Mouse (Mus musculus) limb, embryonic 11.5 days (tissue): ENCODE data around the gene Prodh2. TPM values are rescaled to one million over a fixed set of nuclear protein-coding genes. Genes with fewer than 3 reads are reported as not detected.

Source experiments
- ATAC-seq: fragments of 200-750 bp; cut with Nextera tagmentation; 2 replicates; pipeline ENCODE4 v1.8.0; 2017; ENCODE audit warnings: low read depth; ENCODE audit not compliant: insufficient number of reproducible peaks, low FRiP score, low TSS enrichment
- DNase-seq: peaks from one replicate; pipeline ENCODE4 v3.0.0-alpha.2; 2015; ENCODE audit warnings: low spot score
- H3K27ac ChIP-seq: fragments of 300-500 bp; sonication (generic); replicated peaks from 2 replicates; pipeline ENCODE4 v1.5.1; 2014; ENCODE audit warnings: low read depth, mild to moderate bottlenecking, low read length
- H3K27me3 ChIP-seq: fragments of 300-500 bp; sonication (generic); 2 replicates; pipeline ENCODE4 v1.6.1; 2014; ENCODE audit warnings: mild to moderate bottlenecking, low read length, mixed read lengths; ENCODE audit not compliant: control insufficient read depth, insufficient read depth
- H3K36me3 ChIP-seq: fragments of 300-500 bp; sonication (generic); 2 replicates; pipeline ENCODE4 v1.6.1; 2014; ENCODE audit warnings: mild to moderate bottlenecking, low read length, moderate library complexity, mixed read lengths; ENCODE audit not compliant: control insufficient read depth, insufficient read depth
- H3K4me1 ChIP-seq: fragments of 300-500 bp; sonication (generic); 2 replicates; pipeline ENCODE4 v1.6.1; 2014; ENCODE audit warnings: low read length, mixed read lengths; ENCODE audit not compliant: control insufficient read depth, insufficient read depth
- H3K4me2 ChIP-seq: fragments of 300-500 bp; sonication (generic); 2 replicates; pipeline ENCODE4 v1.6.1; 2014; ENCODE audit warnings: low read depth, mild to moderate bottlenecking, moderate library complexity; ENCODE audit not compliant: severe bottlenecking
- H3K4me3 ChIP-seq: fragments of 300-500 bp; sonication (generic); 2 replicates; pipeline ENCODE4 v1.5.1; 2014; ENCODE audit warnings: low read depth, low read length
- H3K9ac ChIP-seq: fragments of 300-500 bp; sonication (generic); 2 replicates; pipeline ENCODE4 v1.6.1; 2014; ENCODE audit warnings: mild to moderate bottlenecking, low read length
- H3K9me3 ChIP-seq: fragments of 300-500 bp; sonication (generic); 2 replicates; pipeline ENCODE4 v1.6.1; 2016; ENCODE audit warnings: low read length; ENCODE audit not compliant: control insufficient read depth
- WGBS: fragments of 180-500 bp; shearing (Covaris S2); extraction: QIAGEN DNeasy Blood & Tissue Kit; methylation state at CpG from one replicate; pipeline ENCODE4 v1.1.7; 2014; 5-methylcytosine and 5-hydroxymethylcytosine counted together
- polyA plus RNA-seq: library from polyadenylated mRNA; unstranded; fragments of >200 nt; fragmentation: Nextera tagmentation; extraction: Ambion mirVana; gene quantifications from 2 replicates; pipeline ENCODE4 v1.2.1, GENCODE M21; 2014

The Prodh2 gene
- polyA plus RNA-seq, 1 experiment from 2014 or later, result not detected

GRCm38 (mm10) chr7:30456487-30456886, 36.9 kb upstream of the Prodh2 start:
- 2% methylated on average over 9 of the region's 9 CpGs for WGBS
- H3K4me3 ChIP-seq, result no peak overlapping the region

GRCm38 (mm10) chr7:30456911-30457628, 36.4 kb upstream of the Prodh2 start:
- H3K4me3 ChIP-seq, result no peak overlapping the region
- H3K27ac ChIP-seq, result no peak overlapping the region
- DNase-seq, result no peak
- H3K36me3 ChIP-seq, result no peaks in the 10 kb centered on the region
- H3K9ac ChIP-seq, result no peak overlapping the region
- ATAC-seq, result no peak
- peaks cover 93% of the 10 kb centered on the region for H3K27me3 ChIP-seq
- no peaks in the 10 kb centered on the region for H3K9me3 ChIP-seq
- 1% methylated on average over 31 of the region's 31 CpGs for WGBS
- 0 out of 2 replicates have a peak, but pooled peaks cover 3% of the 10 kb centered on the region for H3K4me1 ChIP-seq
- H3K4me2 ChIP-seq, result 0 out of 2 replicates have a peak overlapping the region, but pooled peaks have one; percentile 4

More at GRCm38 (mm10) chr7:30456487-30456886, 36.9 kb upstream of the Prodh2 start:
- ATAC-seq (no peak), DNase-seq (no peak)
- peaks cover 92% of the 10 kb centered on the region for H3K27me3 ChIP-seq
- no peak overlapping the region for H3K4me2 ChIP-seq
- H3K9me3 ChIP-seq, result no peaks in the 10 kb centered on the region
- 0 out of 2 replicates have a peak, but pooled peaks cover 3% of the 10 kb centered on the region for H3K4me1 ChIP-seq
- H3K9ac ChIP-seq, result no peak overlapping the region
- no peaks in the 10 kb centered on the region for H3K36me3 ChIP-seq
- no peak overlapping the region for H3K27ac ChIP-seq

- Histone ChIP-seq H3K9ac (no peak within 1 kb of the TSS), H3K36me3 (no peaks in the 10 kb centered on the region), H3K27ac (no peak within 1 kb of the TSS), H3K9me3 (no peaks in the 10 kb centered on the region), H3K4me1 (0 out of 2 replicates have a peak, but pooled peaks cover 3% of the 10 kb centered on the region), H3K27me3 (peaks cover 95% of the 10 kb centered on the region), H3K4me2 (0 out of 2 replicates have a peak within 1 kb of the TSS, but pooled peaks have one; percentile 4), H3K4me3 (no peak within 1 kb of the TSS)
- DNase-seq, result peak; percentile 33
- no peak for ATAC-seq
- 2% methylated on average over 16 of the region's 16 CpGs for WGBS
Measured at GRCm38 (mm10) chr7:30457629-30458330, 35.6 kb upstream of the Prodh2 start, which contains the start of the genes Kirrel2 and Nphs1. Gene Kirrel2, minus strand, starts transcription at chr7:30457690. Gene Nphs1, plus strand, starts transcription at chr7:30458315.

GRCm38 (mm10) chr7:30459484-30459883, 33.9 kb upstream of the Prodh2 start:
- DNase-seq, result no peak
- 45% methylated on average over 6 of the region's 6 CpGs for WGBS
- no peak overlapping the region for H3K9ac ChIP-seq
- H3K36me3 ChIP-seq, result no peaks in the 10 kb centered on the region
- no peak overlapping the region for H3K27ac ChIP-seq
- H3K4me2 ChIP-seq, result no peak overlapping the region
- no peak for ATAC-seq
- H3K27me3 ChIP-seq, result peaks cover 91% of the 10 kb centered on the region
- H3K9me3 ChIP-seq, result no peaks in the 10 kb centered on the region
- no peak overlapping the region for H3K4me3 ChIP-seq
- H3K4me1 ChIP-seq, result 0 out of 2 replicates have a peak, but pooled peaks cover 3% of the 10 kb centered on the region

- DNase-seq, result no peak
- Histone ChIP-seq H3K4me3 (no peak overlapping the region), H3K9me3 (no peaks in the 10 kb centered on the region), H3K9ac (no peak overlapping the region), H3K4me2 (no peak overlapping the region), H3K27ac (no peak overlapping the region), H3K27me3 (peaks cover 86% of the 10 kb centered on the region), H3K4me1 (peaks cover 3% of the 10 kb centered on the region; the same call in 1 of the 2 replicates), H3K36me3 (no peaks in the 10 kb centered on the region)
- ATAC-seq, result no peak; the same call in 1 of the 2 replicates
- whole genome bisulfite sequencing, result 39% methylated on average over 7 of the region's 7 CpGs
Measured at GRCm38 (mm10) chr7:30463568-30463967, 29.9 kb upstream of the Prodh2 start.

- Histone ChIP-seq H3K27me3 (peaks cover 82% of the 10 kb centered on the region), H3K36me3 (no peaks in the 10 kb centered on the region), H3K4me1 (peaks cover 3% of the 10 kb centered on the region; the same call in 1 of the 2 replicates), H3K9me3 (no peaks in the 10 kb centered on the region), H3K27ac (no peak overlapping the region), H3K4me3 (no peak overlapping the region), H3K9ac (no peak overlapping the region), H3K4me2 (no peak overlapping the region)
- ATAC-seq, result no peak
- DNase-seq, result no peak
- WGBS, result 25% methylated on average over 4 of the region's 4 CpGs
Measured at GRCm38 (mm10) chr7:30463996-30464395, 29.4 kb upstream of the Prodh2 start.

GRCm38 (mm10) chr7:30464816-30465300, 28.6 kb upstream of the Prodh2 start:
- Histone ChIP-seq H3K4me1 (peaks cover 3% of the 10 kb centered on the region; the same call in 1 of the 2 replicates), H3K9me3 (no peaks in the 10 kb centered on the region), H3K27me3 (peaks cover 75% of the 10 kb centered on the region), H3K4me2 (no peak overlapping the region), H3K36me3 (no peaks in the 10 kb centered on the region), H3K27ac (no peak overlapping the region), H3K9ac (no peak overlapping the region), H3K4me3 (no peak overlapping the region)
- DNase-seq, result no peak
- WGBS, result 14% methylated on average over 6 of the region's 6 CpGs
- no peak for ATAC-seq

GRCm38 (mm10) chr7:30472411-30472810, 21.0 kb upstream of the Prodh2 start:
- Histone ChIP-seq H3K4me3 (no peak overlapping the region), H3K27ac (no peak overlapping the region)
- peak; percentile 69 for DNase-seq

More at GRCm38 (mm10) chr7:30472411-30472810, 21.0 kb upstream of the Prodh2 start:
- no peak for ATAC-seq
- Histone ChIP-seq H3K9me3 (no peaks in the 10 kb centered on the region; the same call in 1 of the 2 replicates), H3K36me3 (no peaks in the 10 kb centered on the region), H3K4me1 (no peaks in the 10 kb centered on the region), H3K9ac (no peak overlapping the region), H3K27me3 (peaks cover 5% of the 10 kb centered on the region), H3K4me2 (no peak overlapping the region)
- WGBS, result 42% methylated on average over 5 of the region's 5 CpGs
